In genomic region chr2:93286742-93287141, GRCm38 (mm10) we compare ENCODE assay signal across 15 mouse cellular contexts. TPM values are rescaled to one million over a fixed set of nuclear protein-coding genes. Genes with fewer than 3 reads are reported as not detected.
DNase-seq lines count a peak whose midpoint lies in the region; ATAC-seq and TF ChIP-seq lines count a peak whose summit lies in the region.
"Had no signal": no experiment of that assay in that cellular context is flagged by ENCODE, and none has a peak within 500 bp of the region (broad histone marks: within the 10 kb centered on the region; RNA-seq: fewer than 3 reads in every experiment).

No protein-coding gene starts in this region.

- H3K9ac ChIP-seq in forebrain, embryonic 15.5 days (replicated peaks): no peak overlapping the region
- 0 out of 2 replicates have a peak overlapping the region, but pooled peaks have one; percentile 0 for H3K9ac ChIP-seq in hindbrain, postnatal 0 days (replicated peaks; ENCODE audit: low read length)
- H3K9ac ChIP-seq in midbrain, postnatal 0 days (replicated peaks; ENCODE audit: low read length, poor library complexity, severe bottlenecking): no peak overlapping the region

- peak overlapping the region; percentile 86 for H3K27ac ChIP-seq in forebrain, embryonic 10.5 days
- H3K27ac ChIP-seq in forebrain, embryonic 15.5 days (replicated peaks): peak overlapping the region; percentile 90
- peak overlapping the region; percentile 66; the same call in 1 of the 2 replicates for H3K27ac ChIP-seq in hindbrain, postnatal 0 days
- peak overlapping the region; percentile 82 for H3K27ac ChIP-seq in midbrain, postnatal 0 days (ENCODE audit: low read depth, low read length)
- no peak overlapping the region for H3K27ac ChIP-seq in gastrocnemius, adult 2 months

- DNase-seq in forebrain, embryonic 10.5 days (ENCODE audit: extremely low spot score, low spot score): no peak
- no peak for DNase-seq in hindbrain, postnatal 0 days (ENCODE audit: low spot score)
- no peak for DNase-seq in midbrain, postnatal 0 days (ENCODE audit: low spot score)
- DNase-seq in kidney, postnatal 14 days: no peak
- DNase-seq in frontal cortex, postnatal 25 days (ENCODE audit: low spot score in 2 of 2): no peak
- no peak for DNase-seq in gastrocnemius, adult 2 months
- DNase-seq: cerebellum, adult 8-10 months; gastrocnemius, postnatal 14 days; kidney, postnatal 10 days; left cerebral cortex, postnatal 4 days; lung, postnatal 4 days; thymus, postnatal 36 days had no signal

- peak; percentile 16; the same call in 1 of the 2 replicates for ATAC-seq in forebrain, embryonic 15.5 days (replicated peaks)
- ATAC-seq in hindbrain, postnatal 0 days: no peak
- ATAC-seq in midbrain, postnatal 0 days (ENCODE audit: low FRiP score): no peak
- ATAC-seq: intestine, embryonic 16.5 days; Patski had no signal

- no peaks in the 10 kb centered on the region; the same call in 1 of the 2 replicates for H3K27me3 ChIP-seq in forebrain, embryonic 10.5 days (ENCODE audit: poor library complexity, severe bottlenecking)
- no peaks in the 10 kb centered on the region for H3K27me3 ChIP-seq in forebrain, embryonic 15.5 days
- H3K27me3 ChIP-seq in hindbrain, postnatal 0 days (ENCODE audit: insufficient read depth, low read length): no peaks in the 10 kb centered on the region; the same call in 1 of the 2 replicates
- no peaks in the 10 kb centered on the region for H3K27me3 ChIP-seq in midbrain, postnatal 0 days (ENCODE audit: insufficient read depth, low read length)
- H3K27me3 ChIP-seq: Patski had no signal

- no peaks in the 10 kb centered on the region for H3K9me3 ChIP-seq in forebrain, embryonic 10.5 days
- H3K9me3 ChIP-seq in forebrain, embryonic 15.5 days: no peaks in the 10 kb centered on the region
- no peaks in the 10 kb centered on the region for H3K9me3 ChIP-seq in hindbrain, postnatal 0 days (ENCODE audit: low read length)
- H3K9me3 ChIP-seq in midbrain, postnatal 0 days (ENCODE audit: low read length): no peaks in the 10 kb centered on the region

- H3K4me1 ChIP-seq in forebrain, embryonic 10.5 days: peaks cover 100% of the 10 kb centered on the region
- peaks cover 79% of the 10 kb centered on the region for H3K4me1 ChIP-seq in forebrain, embryonic 15.5 days
- H3K4me1 ChIP-seq in hindbrain, postnatal 0 days (ENCODE audit: insufficient read depth, low read length): peaks cover 30% of the 10 kb centered on the region
- peaks cover 32% of the 10 kb centered on the region for H3K4me1 ChIP-seq in midbrain, postnatal 0 days (ENCODE audit: insufficient read depth, low read length)

- H3K4me2 ChIP-seq in forebrain, embryonic 15.5 days (replicated peaks): no peak overlapping the region
- no peak overlapping the region for H3K4me2 ChIP-seq in hindbrain, postnatal 0 days (ENCODE audit: low read depth, low read length)
- no peak overlapping the region for H3K4me2 ChIP-seq in midbrain, postnatal 0 days (ENCODE audit: low read depth, low read length, poor library complexity, severe bottlenecking)

- 65% methylated on average over 4 of the region's 4 CpGs for WGBS in forebrain, embryonic 10.5 days
- 30% methylated on average over 4 of the region's 4 CpGs for WGBS in forebrain, embryonic 15.5 days
- WGBS in hindbrain, postnatal 0 days: 34% methylated on average over 4 of the region's 4 CpGs
- WGBS in midbrain, postnatal 0 days: 29% methylated on average over 4 of the region's 4 CpGs

- no peak for TF ChIP-seq CTCF in hindbrain, postnatal 0 days (IDR thresholded peaks at IDR 0.05; ENCODE audit: low read depth)
- no peak for TF ChIP-seq CTCF in midbrain, postnatal 0 days (IDR thresholded peaks at IDR 0.05)
- TF ChIP-seq CTCF in gastrocnemius, adult 2 months (IDR thresholded peaks at IDR 0.05): no peak

- H3K36me3 ChIP-seq in forebrain, embryonic 10.5 days (replicated peaks): peaks cover 13% of the 10 kb centered on the region
- no peaks in the 10 kb centered on the region for H3K36me3 ChIP-seq in forebrain, embryonic 15.5 days
- no peaks in the 10 kb centered on the region for H3K36me3 ChIP-seq in hindbrain, postnatal 0 days (ENCODE audit: insufficient read depth, low read length)
- H3K36me3 ChIP-seq in midbrain, postnatal 0 days (ENCODE audit: insufficient read depth, low read length): no peaks in the 10 kb centered on the region

- intact Hi-C loops in gastrocnemius, adult 2 months (cut with DNase I): no loop called here

- H3K4me3 ChIP-seq in forebrain, embryonic 10.5 days: no peak overlapping the region
- no peak overlapping the region for H3K4me3 ChIP-seq in forebrain, embryonic 15.5 days
- no peak overlapping the region for H3K4me3 ChIP-seq in hindbrain, postnatal 0 days (ENCODE audit: low read length)
- no peak overlapping the region for H3K4me3 ChIP-seq in midbrain, postnatal 0 days (ENCODE audit: low read depth, low read length)
- no peak overlapping the region for H3K4me3 ChIP-seq in gastrocnemius, adult 2 months

RNA-seq across cellular contexts. Expression of gene Tspan18, which starts 47.6 kb away (rescaled TPM):
- 30.1 and 31.4 TPM in 2 replicates for polyA plus RNA-seq in forebrain, embryonic 10.5 days (2016; fragmentation: Nextera tagmentation; extraction: Ambion mirVana)
- polyA plus RNA-seq in forebrain, embryonic 15.5 days (2015; fragmentation: Nextera tagmentation; extraction: Ambion mirVana): 16.5 and 16.9 TPM in 2 replicates
- total RNA-seq in hindbrain, postnatal 0 days (2014; rRNA removed): 23.5 and 26.2 TPM in 2 replicates
- polyA plus RNA-seq in hindbrain, postnatal 0 days (2015; fragmentation: Nextera tagmentation; extraction: Ambion mirVana): 11.1 and 12.3 TPM in 2 replicates
- 19.8 and 21.5 TPM in 2 replicates for total RNA-seq in midbrain, postnatal 0 days (2014; rRNA removed)
- polyA plus RNA-seq in midbrain, postnatal 0 days (2015; fragmentation: Nextera tagmentation; extraction: Ambion mirVana): 13.2 and 16.5 TPM in 2 replicates
- 1 to 10 TPM; 1.5 to 2.4 TPM for total RNA-seq in gastrocnemius, adult 2 months (2021)
